Mouse (Mus musculus) cerebral cortex, adult 2 months (tissue): ENCODE results near the gene Fyn.

ENCODE experiments used
- WGBS: fragments of 180-500 bp; shearing (Covaris S2); methylation state at CpG from one replicate; pipeline ENCODE4 v1.1.7; 2018; 5-methylcytosine and 5-hydroxymethylcytosine counted together

The Fyn gene

DNA sequence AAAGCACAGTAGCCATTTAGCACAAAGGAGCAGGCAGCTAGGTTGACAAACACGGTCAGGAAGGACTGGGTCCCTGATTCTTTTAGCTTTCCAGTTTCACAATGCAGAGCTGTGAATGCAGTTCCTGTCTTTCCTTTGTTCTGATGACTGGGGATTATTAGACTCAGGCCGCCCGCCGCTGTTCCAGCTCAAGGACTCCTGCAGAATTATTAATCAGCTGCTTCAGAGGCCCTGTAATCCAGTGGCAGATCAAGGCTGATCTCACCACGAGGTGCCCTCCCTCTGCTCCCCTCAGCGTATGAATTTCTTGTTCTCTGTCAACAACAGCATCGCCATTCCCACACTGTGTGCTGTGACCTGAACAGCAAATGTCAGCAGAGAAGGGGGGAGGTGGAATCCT, 172.3 kb downstream of the Fyn start:
- 55% methylated on average over 7 of the region's 7 CpGs for WGBS

DNA sequence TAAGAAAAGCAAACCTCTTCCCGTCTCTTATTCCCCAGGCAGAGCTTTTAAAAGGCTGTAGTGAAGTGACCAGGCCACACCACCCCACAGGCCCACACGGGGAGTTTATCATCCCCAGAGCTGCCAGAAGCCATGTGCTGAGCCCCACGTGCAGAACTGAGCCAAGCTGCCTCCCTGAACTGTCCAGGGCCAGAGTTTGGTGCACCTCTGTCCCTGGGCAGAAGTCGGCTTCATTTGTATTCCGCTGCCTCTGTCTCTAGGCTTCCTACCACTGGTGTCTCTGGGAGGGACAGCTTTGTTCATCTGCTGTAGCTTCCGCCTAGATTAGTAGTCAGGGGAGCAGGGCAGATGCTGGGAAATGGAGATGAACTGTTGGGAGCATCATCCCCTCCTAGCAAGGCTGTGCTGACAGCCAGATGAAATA, 172.8 kb downstream of the Fyn start:
- 48% methylated on average over 6 of the region's 6 CpGs for WGBS

DNA sequence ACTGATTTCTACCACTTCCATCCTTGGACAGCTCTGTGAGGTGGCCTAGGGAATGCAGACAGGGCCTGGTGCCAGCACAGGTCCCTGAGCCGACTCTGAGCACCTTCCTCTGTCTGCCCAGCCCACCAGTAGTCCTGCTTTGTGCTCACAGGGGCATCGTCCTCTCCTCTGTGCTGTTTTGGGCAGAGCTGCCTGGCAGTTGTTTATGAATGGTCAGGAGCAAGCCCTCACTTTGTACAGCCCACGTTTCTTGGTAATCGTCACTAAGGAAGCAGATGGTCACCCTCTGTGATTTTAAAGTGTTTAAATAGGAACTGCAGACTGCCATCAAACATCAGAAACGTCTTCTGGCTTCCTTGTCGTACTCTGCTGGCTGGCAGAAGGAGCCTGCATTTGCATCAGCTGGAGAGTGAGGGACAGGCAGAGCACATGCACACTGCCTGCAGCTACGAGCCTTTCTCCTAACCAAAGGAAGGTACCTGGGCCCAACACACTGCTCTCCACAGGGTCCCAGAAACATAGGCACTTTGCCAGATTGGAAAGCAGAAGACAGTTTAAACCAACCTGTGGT, 173.4 kb downstream of the Fyn start:
- whole genome bisulfite sequencing: 10% methylated on average over 7 of the region's 7 CpGs

DNA sequence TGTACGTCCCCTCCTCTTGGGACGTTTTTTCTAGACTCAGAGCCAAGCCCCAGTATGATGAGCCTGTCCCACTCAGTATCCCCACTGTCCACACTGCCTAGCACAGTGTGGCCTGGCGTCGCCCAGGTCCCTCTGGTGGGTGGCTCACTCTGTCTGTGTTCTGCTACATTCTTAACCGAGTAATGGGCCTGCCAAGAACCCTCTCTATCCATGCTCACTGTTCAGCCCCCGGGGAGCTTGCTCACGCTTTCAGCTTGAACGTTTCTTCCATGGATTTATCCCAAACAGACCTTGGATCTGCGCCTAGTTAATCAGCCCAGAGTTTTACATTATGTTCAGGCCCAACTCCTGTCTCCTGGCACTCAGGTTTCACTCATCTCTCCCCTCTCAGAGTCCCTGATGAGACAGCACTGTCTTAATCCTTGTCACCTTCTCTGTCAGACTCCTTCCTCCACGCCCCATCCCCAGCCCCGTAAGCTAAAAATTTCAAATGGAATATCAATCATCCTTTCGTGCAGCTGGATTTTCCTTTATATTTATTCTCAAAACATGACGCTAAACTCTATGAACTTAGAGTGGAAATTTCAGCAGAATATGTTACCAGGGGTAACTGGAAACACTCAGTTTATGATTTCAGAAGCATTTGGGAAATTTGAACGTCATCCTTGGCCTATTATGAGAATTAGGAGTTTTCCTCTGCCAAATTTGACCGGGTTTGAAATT, 174.0 kb downstream of the Fyn start:
- WGBS: 45% methylated on average over 15 of the region's 15 CpGs

DNA sequence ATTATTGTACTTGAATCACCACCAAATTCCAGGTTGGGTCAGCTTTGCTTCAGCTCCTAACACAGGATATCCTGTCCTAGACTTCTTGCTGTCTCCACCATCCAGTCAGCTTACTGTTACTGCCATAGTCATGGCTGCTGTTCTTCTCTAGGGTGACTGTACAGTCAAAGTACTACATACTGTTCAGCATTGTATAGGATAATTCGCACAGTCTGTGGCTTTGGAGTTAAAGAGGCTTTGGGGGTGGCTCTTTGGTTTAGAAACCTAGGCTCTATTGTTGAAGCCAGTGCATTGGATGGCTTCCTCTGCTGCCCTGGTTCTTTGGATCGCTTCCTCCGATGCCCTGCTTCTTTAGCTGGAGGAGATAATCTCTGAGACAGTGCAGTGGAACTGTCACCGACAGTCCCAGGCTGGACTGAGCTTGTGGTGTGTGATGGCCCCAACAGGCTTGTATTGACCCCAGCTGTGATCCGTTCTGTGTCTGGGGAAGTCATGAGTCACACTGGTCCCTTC, 174.7 kb downstream of the Fyn start:
- 80% methylated on average over 5 of the region's 5 CpGs for WGBS

DNA sequence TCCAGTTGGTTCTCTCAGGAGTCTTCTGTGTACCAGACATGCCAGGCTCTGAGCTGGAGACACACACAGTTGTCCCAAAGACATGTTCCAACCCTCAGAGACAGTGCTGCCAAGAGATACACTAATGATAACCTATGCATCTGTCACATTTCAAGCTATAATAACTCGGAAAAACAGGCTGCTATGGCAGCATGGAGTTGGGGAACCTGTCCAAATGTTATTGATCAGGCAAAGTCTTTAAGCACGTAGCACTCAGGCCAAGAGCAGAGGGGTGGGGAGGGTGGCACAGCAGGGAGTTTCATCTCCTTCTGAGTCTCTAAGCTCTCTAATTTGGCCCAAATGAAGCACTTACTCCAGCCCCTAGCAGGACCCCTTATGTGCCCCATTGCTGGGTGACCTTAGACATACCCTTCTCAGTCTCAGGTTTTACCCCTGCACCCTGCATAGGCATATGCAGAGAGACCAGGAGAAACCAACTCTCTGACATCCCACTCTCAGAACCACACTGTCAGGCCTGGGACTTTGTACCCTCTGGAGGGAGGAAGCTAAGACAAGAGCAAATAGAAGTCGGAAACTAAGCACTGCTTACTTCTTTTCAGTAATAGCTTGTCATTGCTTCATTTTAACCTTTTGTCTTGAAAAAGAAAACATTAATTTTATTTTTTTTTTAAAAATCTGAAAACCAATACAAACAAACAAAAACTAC, 178.9 kb downstream of the Fyn start:
- WGBS: 80% methylated on average over 3 of the region's 3 CpGs

DNA sequence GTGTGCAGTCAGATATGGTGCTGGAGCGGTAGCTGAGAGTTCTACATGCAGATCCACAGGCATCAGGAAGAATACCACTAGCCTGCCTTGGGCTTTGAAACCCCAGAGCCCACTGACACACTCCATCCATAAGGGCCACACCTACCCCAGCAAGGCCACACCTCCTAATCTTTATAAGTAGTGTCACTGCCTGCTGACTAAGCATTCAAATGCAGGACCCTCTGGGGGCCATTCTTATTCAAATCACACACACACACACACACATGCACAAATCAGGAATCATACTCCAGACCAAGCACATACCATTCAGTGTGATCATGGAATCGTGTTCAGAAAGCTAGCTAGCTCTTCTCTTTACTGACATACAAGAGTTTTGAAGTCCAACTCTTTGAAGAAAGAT, 182.1 kb downstream of the Fyn start:
- WGBS: 95% methylated on average over 2 of the region's 2 CpGs

DNA sequence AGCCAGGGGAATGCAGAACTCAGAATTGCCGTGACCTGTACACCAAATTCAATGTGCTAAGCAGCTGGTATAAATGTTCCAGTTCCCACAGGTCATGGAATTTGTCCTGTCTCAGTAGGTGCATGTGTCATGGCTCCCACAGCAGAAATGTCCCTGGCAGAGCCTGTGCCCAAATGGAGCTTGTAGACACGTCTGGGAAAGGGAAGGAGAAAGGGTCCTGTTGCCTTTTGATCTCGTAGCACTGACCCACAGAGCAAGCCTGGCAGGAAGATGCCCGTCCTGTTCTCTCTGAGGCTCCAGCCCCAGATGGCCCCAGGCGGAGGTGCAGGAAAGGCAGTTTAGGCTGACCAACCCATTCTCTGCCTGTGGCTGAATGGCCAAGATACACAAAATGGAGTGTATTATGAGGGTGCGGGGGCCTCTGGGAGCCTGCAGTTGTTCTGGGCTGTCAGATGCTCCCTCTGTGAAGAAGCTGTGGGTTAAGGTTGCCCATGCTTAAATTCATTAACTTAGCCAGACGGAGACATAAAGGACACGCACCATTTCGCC, 183.1 kb downstream of the Fyn start:
- WGBS: 65% methylated on average over 9 of the region's 9 CpGs

DNA sequence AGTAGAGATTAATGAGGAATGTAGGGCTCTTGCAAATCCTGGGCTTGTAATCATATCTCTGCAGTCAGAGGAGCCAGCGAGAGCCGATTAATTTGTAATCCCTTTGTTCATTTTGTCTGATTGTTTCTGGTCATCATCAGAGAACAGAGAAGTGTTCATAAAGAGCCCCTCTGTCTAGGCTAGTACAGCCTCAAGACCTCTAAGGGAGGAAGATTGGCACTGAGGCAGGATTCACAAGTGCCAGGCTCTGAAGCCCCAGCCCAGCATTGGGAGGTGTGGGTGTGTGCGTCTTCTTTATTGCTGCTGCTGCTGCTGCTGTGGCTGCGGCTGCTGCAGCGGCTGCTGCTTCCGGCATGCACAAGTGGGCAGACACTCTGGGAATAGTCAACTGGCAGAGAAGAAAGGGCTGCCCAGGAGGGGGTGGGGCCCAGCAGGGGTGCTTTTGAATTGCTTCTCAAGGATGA, 183.7 kb downstream of the Fyn start:
- 36% methylated on average over 6 of the region's 6 CpGs for WGBS

DNA sequence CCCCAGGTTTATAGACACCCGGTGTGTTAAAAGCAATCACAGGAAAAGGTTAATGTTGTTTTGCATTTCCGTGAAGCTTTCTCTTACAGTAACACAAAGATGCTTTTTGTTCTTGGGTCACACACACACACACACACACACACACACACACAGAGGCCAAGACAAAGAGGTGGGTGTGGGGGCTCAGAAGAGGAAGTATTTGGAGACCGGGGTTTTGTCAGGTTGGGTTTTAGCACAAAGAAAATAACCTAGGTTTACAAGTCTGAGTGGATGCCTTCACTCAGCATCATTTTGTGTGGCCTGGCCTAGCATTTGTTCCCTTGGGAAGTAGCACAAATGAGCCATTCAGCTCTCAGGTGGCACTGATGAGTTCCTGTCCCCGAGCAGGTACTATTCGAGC, 184.2 kb downstream of the Fyn start:
- 63% methylated on average over 5 of the region's 5 CpGs for WGBS

DNA sequence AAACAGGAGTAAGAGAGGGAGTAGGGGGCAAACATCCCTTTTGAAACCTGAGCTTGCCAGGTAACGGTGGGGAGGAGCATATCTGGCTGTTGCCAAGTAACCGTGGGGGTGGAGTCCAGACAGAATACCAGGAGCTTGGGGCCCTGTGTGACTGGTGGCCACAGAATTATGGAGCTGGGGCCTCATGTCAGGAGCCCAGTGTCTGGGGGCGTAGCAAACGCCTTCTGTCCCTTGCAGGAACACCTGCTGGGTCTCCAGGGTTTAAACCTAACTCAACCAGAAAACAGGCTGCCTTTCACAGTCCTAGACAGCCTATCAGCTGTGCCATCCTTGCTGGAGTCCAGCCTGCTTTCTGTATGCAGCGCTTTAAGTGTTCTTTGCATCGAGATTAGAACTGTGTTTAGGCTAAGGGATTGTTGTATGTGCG, 186.6 kb downstream of the Fyn start:
- WGBS: 72% methylated on average over 7 of the region's 7 CpGs

DNA sequence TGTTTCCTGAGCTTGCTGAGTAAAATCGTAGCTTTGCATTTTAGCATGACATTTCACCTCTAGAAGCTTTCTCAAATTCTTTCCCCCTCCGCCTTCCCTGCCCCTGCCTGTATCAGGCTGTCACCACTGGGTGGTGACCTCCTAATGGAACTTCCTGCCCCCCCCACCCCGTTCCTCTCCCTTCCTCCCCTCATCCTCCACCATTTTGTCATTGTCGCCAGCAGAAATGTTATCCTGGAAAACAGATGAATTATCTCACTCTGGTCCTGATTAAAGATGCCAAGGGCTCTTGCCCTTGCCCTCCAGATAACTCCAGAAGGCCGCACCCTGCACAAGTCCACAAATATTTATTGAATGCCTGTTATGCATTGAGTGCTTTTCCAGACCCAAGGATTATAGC, 187.1 kb downstream of the Fyn start:
- WGBS: 79% methylated on average over 5 of the region's 5 CpGs

DNA sequence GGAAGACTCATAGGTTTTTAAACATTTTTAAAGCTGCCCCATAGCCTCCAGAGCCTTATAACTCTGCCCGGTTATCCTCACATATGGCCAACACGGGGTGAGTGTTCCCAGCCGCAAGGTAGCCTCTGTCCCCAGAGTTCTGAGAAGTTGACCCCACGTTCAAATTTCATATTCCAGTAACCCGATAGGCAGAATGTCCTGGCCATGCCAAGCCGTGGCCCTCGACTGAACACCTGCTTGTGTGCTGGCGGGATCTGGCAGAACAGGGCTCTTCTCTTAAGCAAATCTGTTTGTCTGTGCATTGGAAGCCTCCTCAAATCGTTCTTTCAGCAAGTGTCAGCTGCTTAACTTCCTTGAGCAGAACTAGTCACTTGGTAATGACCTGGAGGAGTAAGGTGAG, 188.7 kb downstream of the Fyn start:
- WGBS: 82% methylated on average over 9 of the region's 9 CpGs

DNA sequence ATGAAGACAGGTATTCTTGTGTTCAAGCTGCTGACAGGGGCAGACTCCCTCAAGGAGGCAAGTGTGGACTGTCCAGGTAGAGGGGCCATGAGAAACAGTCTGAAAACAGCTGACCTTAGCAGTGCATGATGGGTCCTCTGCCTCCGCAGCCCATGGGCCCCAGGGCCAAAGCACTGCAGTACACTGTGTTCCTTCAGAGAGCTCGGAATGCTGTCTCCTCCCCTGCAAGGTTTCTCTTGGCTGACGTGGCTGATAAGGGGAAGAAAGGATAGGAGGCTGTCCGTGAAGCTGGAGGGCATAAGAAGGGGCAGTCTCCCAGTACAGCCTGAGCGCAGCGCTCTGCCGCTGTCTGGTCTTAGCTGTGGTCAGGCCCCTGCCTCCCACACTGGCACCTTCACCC, 189.2 kb downstream of the Fyn start:
- 79% methylated on average over 7 of the region's 7 CpGs for WGBS

DNA sequence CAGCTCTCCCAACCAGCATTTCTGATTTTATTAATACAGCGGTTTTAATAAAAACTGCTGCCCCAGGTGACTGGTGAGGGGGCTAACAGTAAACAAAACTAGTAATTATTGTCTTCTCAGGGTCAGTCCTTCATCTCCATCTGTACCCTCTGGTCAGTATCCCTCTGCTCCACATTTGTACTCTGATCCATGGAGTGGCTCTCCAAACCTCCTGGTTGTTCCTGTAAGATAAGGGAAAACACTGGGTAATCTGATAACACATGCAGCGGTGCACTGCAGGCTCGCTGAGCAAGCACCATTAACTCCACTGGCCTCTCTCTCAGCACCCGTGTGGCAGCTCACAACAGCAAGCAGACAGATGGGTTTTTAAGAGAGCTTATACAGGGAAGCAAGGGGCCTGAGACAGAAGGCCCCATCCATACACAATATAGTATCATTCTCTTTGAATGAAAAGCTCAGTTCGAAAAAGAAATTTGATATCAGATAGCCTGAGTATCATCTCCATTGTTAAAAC, 189.9 kb downstream of the Fyn start:
- 77% methylated on average over 5 of the region's 5 CpGs for WGBS

DNA sequence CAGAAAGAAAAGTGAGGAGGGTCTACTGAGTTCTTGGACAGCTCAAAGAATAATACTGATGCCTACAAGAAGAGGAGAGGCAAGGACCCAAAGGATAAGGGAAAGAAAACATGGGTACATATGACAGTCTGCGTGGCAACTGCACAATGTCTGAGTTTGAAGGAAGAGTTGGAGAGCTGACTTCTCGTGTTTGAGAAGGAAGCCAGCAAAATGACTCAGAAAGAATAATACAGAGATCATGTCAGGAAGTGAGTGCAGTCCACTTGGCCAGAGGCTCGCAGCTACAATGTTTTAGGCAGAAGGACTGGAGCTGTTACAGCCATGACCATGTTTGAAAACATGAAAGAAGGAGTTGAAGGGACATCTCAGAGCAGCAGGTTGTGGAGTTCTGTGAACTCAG, 190.7 kb downstream of the Fyn start:
- 72% methylated on average over 3 of the region's 3 CpGs for WGBS

DNA sequence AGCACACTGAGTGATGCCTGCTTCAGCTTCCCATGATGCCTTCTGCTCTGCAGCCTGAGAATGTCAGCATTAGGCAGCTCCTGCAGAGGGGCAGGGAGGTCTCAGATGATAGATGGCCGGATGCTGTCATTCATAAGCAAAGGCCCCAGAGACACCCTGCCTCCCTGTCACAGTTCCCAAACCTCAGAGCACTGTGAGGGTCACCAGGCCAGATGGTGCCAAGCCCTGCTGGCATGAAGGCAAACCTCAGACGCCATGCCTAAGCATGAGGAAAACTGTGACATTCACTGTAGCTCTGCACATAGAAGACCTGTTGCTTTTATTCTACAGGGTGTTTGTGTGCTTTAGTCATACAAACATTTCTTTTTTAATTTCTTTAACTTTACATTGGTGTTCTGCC, 193.7 kb downstream of the Fyn start:
- 84% methylated on average over 2 of the region's 2 CpGs for WGBS

DNA sequence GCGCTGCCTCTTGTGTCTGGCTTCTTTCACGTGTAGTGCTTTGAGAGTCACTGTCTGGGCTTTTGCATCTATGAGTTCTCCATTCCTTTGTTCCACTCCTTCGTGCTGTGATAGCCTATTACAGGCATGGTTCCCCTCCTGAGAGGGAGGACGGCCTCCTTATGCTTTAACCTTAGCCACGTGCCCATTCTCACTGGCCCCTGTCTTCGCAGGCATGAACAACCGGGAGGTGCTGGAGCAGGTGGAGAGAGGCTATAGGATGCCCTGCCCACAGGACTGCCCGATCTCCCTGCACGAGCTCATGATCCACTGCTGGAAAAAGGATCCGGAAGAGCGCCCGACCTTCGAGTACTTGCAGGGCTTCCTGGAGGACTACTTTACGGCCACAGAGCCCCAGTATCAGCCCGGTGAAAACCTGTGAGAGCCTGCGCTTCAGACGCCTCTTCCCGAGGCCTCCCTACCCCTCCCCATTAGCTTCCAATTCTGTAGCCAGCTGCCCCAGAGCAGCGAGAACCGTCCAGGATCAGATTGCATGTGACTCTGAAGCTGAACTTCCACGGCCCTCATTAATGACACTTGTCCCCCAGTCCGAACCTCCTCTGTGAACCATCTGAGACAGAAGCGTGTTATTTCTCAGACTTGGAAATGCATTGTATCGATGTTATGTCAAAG, 195.0 kb downstream of the Fyn start:
- WGBS: 82% methylated on average over 24 of the region's 24 CpGs

DNA sequence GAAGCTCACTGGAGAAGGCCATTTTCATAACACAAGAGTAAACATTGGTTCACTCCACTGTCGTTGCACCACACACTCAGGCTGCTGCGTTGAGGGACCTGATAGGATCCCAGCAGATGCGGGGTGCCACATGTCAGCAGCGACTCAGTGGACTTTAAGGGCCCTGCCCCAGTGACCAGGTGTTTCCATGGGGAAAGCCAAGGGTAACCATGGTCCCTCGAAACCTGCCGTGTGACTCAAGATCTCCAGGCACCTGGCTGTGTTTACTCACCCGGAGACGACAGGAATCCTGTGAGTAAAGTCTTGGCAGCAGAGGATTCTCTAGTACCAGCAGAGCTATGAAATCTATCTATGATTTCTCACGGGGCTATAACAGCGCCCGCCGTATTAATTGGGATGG, 198.2 kb downstream of the Fyn start:
- WGBS: 88% methylated on average over 12 of the region's 12 CpGs

DNA sequence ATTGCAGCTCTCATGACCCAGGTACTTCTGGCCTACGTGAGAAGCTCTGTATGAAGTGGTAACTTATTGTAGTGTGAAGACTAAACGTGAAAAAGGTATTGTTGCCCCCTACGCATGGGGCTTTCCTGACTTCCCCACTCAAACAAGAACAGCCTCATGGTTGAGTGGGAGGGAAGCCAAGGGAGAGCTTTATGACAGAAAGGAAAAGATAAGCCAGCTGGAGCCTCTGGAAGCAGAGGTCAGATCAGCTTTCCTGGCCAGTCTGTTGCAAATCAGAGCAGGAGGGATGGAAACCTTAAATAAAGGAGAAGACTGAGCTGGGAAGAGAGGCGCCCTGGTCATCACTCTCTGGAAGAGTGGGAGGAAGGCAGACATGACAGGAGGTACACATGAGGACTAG, 200.3 kb downstream of the Fyn start:
- 81% methylated on average over 4 of the region's 4 CpGs for WGBS

DNA sequence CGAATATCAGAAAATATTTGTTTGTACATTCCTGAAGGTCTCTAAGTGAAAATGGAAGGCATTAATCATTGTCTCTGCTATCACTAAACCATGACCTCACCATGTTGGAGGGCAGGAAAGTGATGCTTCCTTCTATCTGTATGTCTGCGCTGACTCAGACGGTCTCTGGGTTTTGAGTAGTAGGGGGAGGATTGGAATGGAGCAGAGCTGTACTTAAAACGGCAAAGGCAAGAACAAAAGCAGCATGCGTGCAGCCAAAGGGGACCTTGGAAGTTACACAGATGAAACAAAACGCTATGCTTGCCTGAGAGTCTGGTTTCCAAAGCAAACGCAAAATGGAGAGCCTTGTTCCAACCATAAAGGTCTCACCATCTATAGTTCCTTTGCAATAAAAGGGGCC, 202.4 kb downstream of the Fyn start:
- 41% methylated on average over 7 of the region's 7 CpGs for WGBS
